Mouse (Mus musculus) heart, embryonic 12.5 days (tissue): Measurements from ENCODE around the gene Spesp1. TPM values are rescaled to one million over a fixed set of nuclear protein-coding genes. Genes with fewer than 3 reads are reported as not detected.

Source experiments
- ATAC-seq: fragments of 200-750 bp; cut with Nextera tagmentation; 2 replicates; pipeline ENCODE4 v1.8.0; 2017; ENCODE audit warnings: moderate TSS enrichment, moderate library complexity; ENCODE audit not compliant: insufficient number of reproducible peaks, low FRiP score
- H3K27ac ChIP-seq: fragments of 300-500 bp; sonication (generic); 2 replicates; pipeline ENCODE4 v1.5.1; 2016; ENCODE audit warnings: mild to moderate bottlenecking, moderate library complexity; ENCODE audit not compliant: poor library complexity, severe bottlenecking
- H3K27me3 ChIP-seq: fragments of 300-500 bp; sonication (generic); replicated peaks from 2 replicates; pipeline ENCODE4 v1.6.1; 2016; ENCODE audit warnings: mild to moderate bottlenecking, moderate library complexity
- H3K36me3 ChIP-seq: fragments of 300-500 bp; sonication (generic); 2 replicates; pipeline ENCODE4 v1.6.1; 2016; ENCODE audit warnings: mild to moderate bottlenecking, moderate library complexity
- H3K4me1 ChIP-seq: fragments of 300-500 bp; sonication (generic); replicated peaks from 2 replicates; pipeline ENCODE4 v1.6.1; 2016; ENCODE audit warnings: mild to moderate bottlenecking
- H3K4me2 ChIP-seq: fragments of 300-500 bp; sonication (generic); 2 replicates; pipeline ENCODE4 v1.6.1; 2016; ENCODE audit warnings: mild to moderate bottlenecking, moderate library complexity
- H3K4me3 ChIP-seq: fragments of 300-500 bp; sonication (generic); 2 replicates; pipeline ENCODE4 v1.5.1; 2016; ENCODE audit warnings: mild to moderate bottlenecking
- H3K9ac ChIP-seq: fragments of 300-500 bp; sonication (generic); 2 replicates; pipeline ENCODE4 v1.6.1; 2016; ENCODE audit warnings: mild to moderate bottlenecking, moderate library complexity
- H3K9me3 ChIP-seq: fragments of 300-500 bp; sonication (generic); replicated peaks from 2 replicates; pipeline ENCODE4 v1.6.1; 2016; ENCODE audit warnings: mild to moderate bottlenecking, moderate library complexity
- WGBS: fragments of 180-500 bp; shearing (Covaris S2); methylation state at CpG from one replicate; pipeline ENCODE4 v1.1.7; 2016; 5-methylcytosine and 5-hydroxymethylcytosine counted together
- polyA plus RNA-seq: library from polyadenylated mRNA; unstranded; fragments of >200 nt; fragmentation: Nextera tagmentation; extraction: Ambion mirVana; gene quantifications from 2 replicates; pipeline ENCODE4 v1.2.1, GENCODE M21; 2016

Gene Spesp1
- not detected in 2 replicates for polyA plus RNA-seq

DNA sequence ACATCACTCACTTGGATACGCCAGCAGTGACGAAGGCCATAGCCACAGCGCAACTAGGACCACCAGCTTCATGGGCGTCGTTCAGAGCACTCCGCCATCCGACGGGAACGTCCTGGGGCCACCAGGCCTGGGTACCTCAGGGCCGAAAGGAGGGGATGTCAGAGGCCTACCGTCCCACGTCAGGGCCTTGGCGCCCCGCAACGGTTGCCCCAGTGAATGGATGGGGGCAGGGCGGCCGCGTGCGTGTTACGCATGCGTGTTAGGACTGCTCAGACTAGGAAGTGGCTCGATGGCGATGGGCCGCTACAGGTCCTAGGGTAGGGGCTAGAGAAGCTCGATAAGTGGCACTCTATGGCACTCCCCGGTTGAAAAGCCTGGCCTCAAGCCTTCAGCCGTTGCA is at the start of gene Spesp1:
Gene Spesp1 (minus strand): TSS at position 218 of the 400 bp plus-strand sequence.
- Histone ChIP-seq H3K27ac (no peak within 1 kb of the TSS), H3K9me3 (no peaks in the 10 kb centered on the region), H3K9ac (no peak within 1 kb of the TSS), H3K4me1 (no peaks in the 10 kb centered on the region), H3K4me3 (no peak within 1 kb of the TSS), H3K4me2 (no peak within 1 kb of the TSS), H3K27me3 (0 out of 2 replicates have a peak, but pooled peaks cover 4% of the 10 kb centered on the region), H3K36me3 (no peaks in the 10 kb centered on the region)
- WGBS, result 80% methylated on average over 27 of the region's 27 CpGs
- no peak for ATAC-seq

DNA sequence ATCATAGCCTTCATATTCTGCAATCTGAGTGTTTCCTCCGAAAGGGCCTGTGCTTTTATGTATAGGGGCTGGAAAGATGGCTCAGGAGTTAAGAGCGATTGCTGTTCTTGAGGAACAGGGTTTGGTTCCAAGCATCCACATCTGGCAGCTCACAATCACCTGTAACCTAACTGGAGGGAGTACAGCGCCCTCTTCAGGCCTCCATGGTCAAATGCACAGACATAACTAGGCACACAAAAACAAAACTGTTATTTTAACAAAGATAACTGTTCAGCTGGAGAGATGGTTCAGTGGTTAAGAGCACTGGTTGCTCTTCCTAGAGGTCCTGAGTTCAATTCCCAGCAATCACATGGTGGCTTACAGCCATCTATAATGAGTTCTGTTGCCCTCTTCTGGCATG is 44.0 kb upstream of the Spesp1 start:
- Histone ChIP-seq H3K9me3 (peaks cover 5% of the 10 kb centered on the region), H3K9ac (no peak overlapping the region), H3K27me3 (no peaks in the 10 kb centered on the region), H3K4me2 (no peak overlapping the region), H3K4me1 (no peaks in the 10 kb centered on the region), H3K36me3 (no peaks in the 10 kb centered on the region), H3K27ac (no peak overlapping the region), H3K4me3 (no peak overlapping the region)
- ATAC-seq, result no peak
- 72% methylated on average over 3 of the region's 3 CpGs for WGBS

DNA sequence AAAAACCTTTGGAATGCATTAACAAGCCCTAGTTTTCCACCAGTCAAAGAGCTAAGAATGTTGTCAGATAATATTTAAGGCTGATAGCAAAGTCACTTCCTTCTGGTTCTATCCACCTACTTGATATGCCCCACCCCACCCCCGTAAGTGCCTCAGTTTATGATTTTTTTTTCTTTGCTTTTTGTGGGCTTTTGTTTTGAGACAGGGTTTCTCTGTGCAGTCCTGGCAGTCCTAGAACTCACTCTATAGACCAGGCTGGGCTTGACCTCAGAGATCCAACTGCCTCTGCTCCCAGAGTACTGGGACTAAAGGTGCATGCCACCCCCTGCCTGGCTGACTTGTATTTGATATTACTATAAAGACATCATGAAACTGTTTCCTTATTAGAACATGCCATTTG is 41.8 kb upstream of the Spesp1 start:
- H3K9ac ChIP-seq, result no peak overlapping the region
- no peak overlapping the region for H3K4me3 ChIP-seq
- peaks cover 5% of the 10 kb centered on the region; the same call in 1 of the 2 replicates for H3K9me3 ChIP-seq
- H3K36me3 ChIP-seq, result no peaks in the 10 kb centered on the region
- 72% methylated on average over 1 of the region's 1 CpGs for WGBS
- no peak for ATAC-seq
- no peak overlapping the region for H3K27ac ChIP-seq
- H3K4me1 ChIP-seq, result no peaks in the 10 kb centered on the region
- H3K27me3 ChIP-seq, result no peaks in the 10 kb centered on the region
- no peak overlapping the region for H3K4me2 ChIP-seq

DNA sequence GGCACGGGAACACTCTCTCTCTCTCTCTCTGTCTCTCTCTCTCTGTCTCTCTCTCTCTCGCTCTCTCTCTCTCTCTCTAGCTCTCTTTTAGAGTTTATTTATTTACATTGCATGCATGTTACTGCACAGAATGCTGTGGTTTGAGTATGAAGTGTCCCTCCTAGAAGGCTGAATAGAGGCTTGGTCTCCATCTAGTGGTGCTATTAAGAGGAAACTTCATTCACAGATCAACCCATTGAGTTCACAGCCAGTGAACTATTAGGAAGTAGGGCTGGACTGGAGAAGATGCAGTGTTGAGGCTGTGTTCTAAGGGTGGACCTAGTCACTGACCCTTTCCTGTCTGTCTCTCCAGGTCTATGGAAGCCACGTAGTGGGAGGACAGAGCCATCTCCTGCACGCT is 36.7 kb upstream of the Spesp1 start:
- H3K4me1 ChIP-seq, result no peaks in the 10 kb centered on the region
- 79% methylated on average over 4 of the region's 4 CpGs for WGBS

DNA sequence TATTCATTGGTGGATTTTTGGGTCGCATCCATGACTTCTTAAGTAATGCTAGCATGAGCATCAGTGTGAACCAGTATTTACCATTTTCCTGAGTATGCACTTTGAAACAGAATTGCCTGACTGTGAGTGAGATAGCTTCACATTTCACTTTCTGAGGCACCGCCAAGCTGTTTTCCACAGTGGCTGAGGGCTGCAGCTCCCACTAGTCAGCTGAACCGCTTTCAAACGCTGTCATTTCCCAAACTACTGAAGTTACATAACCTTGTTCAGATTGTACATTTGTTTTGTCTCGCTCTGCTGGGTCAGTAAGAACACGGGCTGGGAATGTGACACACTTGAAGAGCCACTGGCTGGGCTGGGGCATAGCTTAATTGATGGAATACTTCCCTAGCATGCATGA is 33.5 kb upstream of the Spesp1 start:
- Histone ChIP-seq H3K4me2 (no peak overlapping the region), H3K27ac (no peak overlapping the region), H3K36me3 (no peaks in the 10 kb centered on the region), H3K27me3 (no peaks in the 10 kb centered on the region), H3K9ac (no peak overlapping the region), H3K9me3 (no peaks in the 10 kb centered on the region; the same call in 1 of the 2 replicates), H3K4me1 (no peaks in the 10 kb centered on the region), H3K4me3 (no peak overlapping the region)
- 87% methylated on average over 6 of the region's 6 CpGs for WGBS
- ATAC-seq, result no peak

More for the DNA sequence above, 36.7 kb upstream of the Spesp1 start:
- no peak overlapping the region for H3K9ac ChIP-seq
- H3K9me3 ChIP-seq, result peaks cover 5% of the 10 kb centered on the region
- no peak overlapping the region for H3K4me3 ChIP-seq
- H3K36me3 ChIP-seq, result no peaks in the 10 kb centered on the region
- no peak for ATAC-seq
- no peaks in the 10 kb centered on the region for H3K27me3 ChIP-seq
- H3K27ac ChIP-seq, result no peak overlapping the region
- no peak overlapping the region for H3K4me2 ChIP-seq

DNA sequence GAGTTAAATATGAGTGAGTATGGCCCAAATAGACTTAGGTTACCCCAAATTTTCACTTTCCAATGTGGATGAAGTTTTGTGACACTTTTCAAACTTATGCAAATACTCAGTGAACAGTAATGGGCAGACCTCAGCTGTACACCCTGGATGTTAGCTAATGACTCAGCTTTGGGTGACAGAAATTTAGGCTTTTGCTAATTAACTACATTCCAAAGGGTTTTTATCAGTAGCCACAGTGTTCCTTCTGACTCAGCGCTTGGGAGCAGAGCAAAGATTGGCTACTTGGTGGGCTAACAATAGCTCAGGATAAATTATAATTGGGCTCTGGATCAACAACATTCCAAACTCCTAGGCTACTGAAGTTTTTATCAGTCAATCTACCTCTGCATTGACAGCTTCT is 14.9 kb upstream of the Spesp1 start:
- Histone ChIP-seq H3K4me1 (0 out of 2 replicates have a peak, but pooled peaks cover 6% of the 10 kb centered on the region), H3K9me3 (no peaks in the 10 kb centered on the region), H3K27ac (no peak overlapping the region), H3K36me3 (no peaks in the 10 kb centered on the region), H3K4me3 (no peak overlapping the region), H3K27me3 (no peaks in the 10 kb centered on the region), H3K9ac (no peak overlapping the region), H3K4me2 (no peak overlapping the region)
- 52% methylated on average over 1 of the region's 1 CpGs for WGBS
- no peak for ATAC-seq

DNA sequence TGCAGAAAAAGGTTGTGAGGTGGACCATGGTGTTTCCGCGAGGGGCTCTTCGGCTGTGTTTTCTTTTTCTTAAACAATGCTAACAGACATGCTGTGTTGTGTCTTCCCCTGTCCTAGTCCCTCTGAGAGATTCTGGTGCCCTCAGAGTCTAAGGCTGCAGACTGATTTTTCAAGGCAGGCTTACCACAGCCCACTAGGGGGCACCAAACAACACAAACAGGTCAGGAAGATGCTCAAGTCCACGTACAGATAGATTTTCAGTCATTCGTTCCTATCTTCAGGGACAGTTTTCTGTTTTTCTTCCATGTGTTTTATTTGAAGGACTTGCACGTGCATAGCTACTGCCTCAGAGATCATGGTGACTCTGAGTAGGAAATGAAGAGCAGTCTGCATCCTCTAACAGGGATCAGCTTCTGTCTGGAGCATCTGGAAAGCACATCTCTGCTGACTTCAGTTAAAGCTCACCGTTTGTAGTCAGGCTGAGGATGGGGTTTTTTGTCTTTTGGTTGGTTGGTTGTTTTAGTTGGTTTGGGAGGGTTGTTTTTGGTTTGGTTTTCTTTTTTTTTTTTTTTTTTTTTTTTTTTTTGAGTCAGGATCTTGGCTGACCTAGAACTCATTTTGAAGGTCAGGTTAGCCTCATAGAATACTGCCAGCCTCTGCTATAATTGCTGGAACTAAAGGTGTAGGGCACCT is 13.1 kb upstream of the Spesp1 start:
- ATAC-seq, result no peak
- WGBS, result 25% methylated on average over 7 of the region's 7 CpGs
- H3K9ac ChIP-seq, result no peak overlapping the region

DNA sequence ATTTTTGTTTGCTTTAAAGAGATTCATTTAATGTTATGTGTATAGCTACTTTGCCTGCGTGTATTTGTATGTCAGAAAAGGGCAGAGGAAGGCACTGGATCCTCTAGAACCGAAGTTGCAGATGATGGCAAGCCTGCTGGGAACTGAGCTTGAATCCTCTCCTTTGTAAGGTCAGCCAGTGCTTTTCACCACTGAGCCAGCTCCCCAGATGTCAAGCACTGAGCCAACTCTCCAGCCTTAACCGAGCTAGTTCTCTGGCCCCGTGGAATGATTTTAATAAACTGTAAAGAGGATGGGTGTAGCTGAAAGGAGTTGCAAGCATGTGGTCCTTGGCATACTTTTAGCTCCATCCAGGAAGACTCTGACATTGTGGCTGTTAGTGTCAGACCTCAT is 5.6 kb upstream of the Spesp1 start:
- 69% methylated on average over 4 of the region's 4 CpGs for WGBS
- Histone ChIP-seq H3K4me1 (no peaks in the 10 kb centered on the region), H3K4me2 (no peak overlapping the region), H3K9me3 (no peaks in the 10 kb centered on the region), H3K4me3 (no peak overlapping the region), H3K36me3 (no peaks in the 10 kb centered on the region), H3K27me3 (0 out of 2 replicates have a peak, but pooled peaks cover 4% of the 10 kb centered on the region), H3K9ac (no peak overlapping the region), H3K27ac (no peak overlapping the region)
- no peak for ATAC-seq

More for the DNA sequence above, 13.1 kb upstream of the Spesp1 start:
- Histone ChIP-seq H3K36me3 (no peaks in the 10 kb centered on the region), H3K27me3 (no peaks in the 10 kb centered on the region), H3K9me3 (no peaks in the 10 kb centered on the region), H3K4me3 (no peak overlapping the region), H3K27ac (no peak overlapping the region), H3K4me2 (no peak overlapping the region), H3K4me1 (0 out of 2 replicates have a peak, but pooled peaks cover 6% of the 10 kb centered on the region)

DNA sequence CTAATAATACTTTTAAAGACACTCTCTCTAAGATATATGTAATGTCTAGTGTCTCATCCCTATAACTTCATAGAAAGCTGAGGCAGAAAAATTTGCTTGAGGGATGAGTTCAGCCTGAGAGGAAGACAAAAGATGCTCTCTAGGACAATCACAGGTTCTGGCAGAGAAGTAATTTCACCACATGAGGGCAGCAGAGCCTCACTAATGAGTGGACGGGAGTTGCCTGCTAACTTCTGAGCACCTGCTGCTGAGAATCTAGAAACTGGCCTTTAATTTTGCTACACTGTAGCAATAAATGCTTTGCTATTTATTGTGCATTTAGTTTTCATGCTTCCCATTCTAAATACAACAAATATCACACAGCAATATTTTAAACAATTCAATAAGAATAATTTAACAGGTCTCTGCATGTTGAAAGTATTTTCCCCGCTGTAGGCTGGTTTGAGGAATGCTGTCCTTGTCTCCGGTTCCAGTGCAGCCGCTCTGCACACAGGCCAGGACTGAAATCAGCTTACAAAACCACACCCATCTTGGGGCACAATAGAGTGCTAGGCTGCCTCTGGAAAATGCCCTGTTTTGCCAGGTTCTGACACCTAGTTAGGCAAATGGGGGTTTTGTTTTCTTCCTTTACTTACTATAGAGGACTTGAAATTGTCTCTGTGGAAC is 5.1 kb upstream of the Spesp1 start:
- Histone ChIP-seq H3K4me1 (no peaks in the 10 kb centered on the region), H3K4me3 (no peak overlapping the region), H3K9me3 (no peaks in the 10 kb centered on the region), H3K27ac (no peak overlapping the region), H3K36me3 (no peaks in the 10 kb centered on the region), H3K9ac (no peak overlapping the region), H3K27me3 (0 out of 2 replicates have a peak, but pooled peaks cover 4% of the 10 kb centered on the region), H3K4me2 (no peak overlapping the region)
- WGBS, result 40% methylated on average over 4 of the region's 4 CpGs
- ATAC-seq, result no peak

DNA sequence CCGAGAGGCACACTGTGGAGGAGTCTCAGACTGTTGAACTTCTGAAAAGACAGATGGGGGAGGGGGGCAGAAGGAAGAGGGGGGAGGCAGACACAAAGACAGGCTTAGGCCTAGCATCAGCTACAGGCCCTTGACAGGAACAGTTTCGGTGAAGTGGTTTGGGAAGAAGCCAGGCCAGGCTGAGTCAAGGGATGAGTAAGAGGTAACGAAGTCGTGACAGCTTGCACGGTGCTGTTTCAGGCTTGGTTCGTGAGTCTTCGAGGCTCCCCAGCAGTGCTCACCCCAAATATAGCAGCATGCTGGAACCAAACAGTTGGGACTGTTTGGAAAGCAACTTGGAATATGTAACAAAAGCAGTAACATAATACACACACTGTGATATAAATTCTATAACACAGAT is 2.3 kb upstream of the Spesp1 start:
- 78% methylated on average over 7 of the region's 7 CpGs for WGBS
- H3K9ac ChIP-seq, result no peak overlapping the region
- no peak overlapping the region for H3K4me2 ChIP-seq
- 0 out of 2 replicates have a peak, but pooled peaks cover 4% of the 10 kb centered on the region for H3K27me3 ChIP-seq
- no peak overlapping the region for H3K4me3 ChIP-seq
- no peaks in the 10 kb centered on the region for H3K36me3 ChIP-seq
- H3K27ac ChIP-seq, result no peak overlapping the region
- H3K4me1 ChIP-seq, result no peaks in the 10 kb centered on the region
- no peak for ATAC-seq
- no peaks in the 10 kb centered on the region for H3K9me3 ChIP-seq

DNA sequence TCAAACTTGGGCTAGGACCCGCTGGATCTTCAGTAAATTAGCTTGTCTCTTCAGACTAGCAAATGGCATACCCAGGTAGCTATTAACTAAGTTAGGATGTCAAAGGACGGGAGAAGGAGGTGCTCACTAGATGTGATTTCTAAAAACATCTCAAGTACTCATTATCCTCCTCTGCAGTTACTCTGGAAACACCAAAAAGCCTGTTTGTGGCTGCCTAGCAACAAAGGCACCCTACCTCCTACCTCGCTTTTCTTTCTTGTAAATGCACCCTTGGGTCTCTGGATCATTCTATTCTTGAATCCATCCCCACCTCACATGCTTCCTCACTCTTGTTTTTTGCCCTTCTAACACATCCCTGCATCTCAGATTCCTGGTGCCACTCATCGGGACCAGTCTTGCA is 5.1 kb downstream of the Spesp1 start:
- H3K27me3 ChIP-seq, result no peaks in the 10 kb centered on the region

More for the DNA sequence above, 5.1 kb downstream of the Spesp1 start:
- Histone ChIP-seq H3K4me2 (no peak overlapping the region), H3K9ac (no peak overlapping the region), H3K36me3 (no peaks in the 10 kb centered on the region), H3K4me1 (no peaks in the 10 kb centered on the region), H3K4me3 (no peak overlapping the region), H3K27ac (no peak overlapping the region), H3K9me3 (no peaks in the 10 kb centered on the region)
- 66% methylated on average over 4 of the region's 4 CpGs for WGBS
- ATAC-seq, result no peak
